Mouse (Mus musculus) R1 (cell line): ENCODE measurements around the gene Btg2.

Source experiments
- DNase-seq: peaks from one replicate; pipeline ENCODE4 v3.0.0-alpha.2; 2018; ENCODE audit warnings: low read depth, low spot score

The Btg2 gene

GRCm38 (mm10) chr1:134059739-134060695, 18.9 kb downstream of the Btg2 start:
- DNase-seq: no peak

GRCm38 (mm10) chr1:134058870-134059269, 20.1 kb downstream of the Btg2 start:
- DNase-seq: no peak

- DNase-seq: no peak
Observed at GRCm38 (mm10) chr1:134057736-134058135, 21.2 kb downstream of the Btg2 start.

- DNase-seq: no peak
Observed at GRCm38 (mm10) chr1:134056285-134056684, 22.6 kb downstream of the Btg2 start.

- no peak for DNase-seq
Observed at GRCm38 (mm10) chr1:134055666-134056245, 23.2 kb downstream of the Btg2 start.

- DNase-seq: no peak
Observed at GRCm38 (mm10) chr1:134055058-134055457, 23.9 kb downstream of the Btg2 start.

GRCm38 (mm10) chr1:134053207-134053606, 25.7 kb downstream of the Btg2 start:
- peak; percentile 81 for DNase-seq

GRCm38 (mm10) chr1:134049542-134049941, 29.4 kb downstream of the Btg2 start:
- DNase-seq: no peak

- peak; percentile 77 for DNase-seq
Observed at GRCm38 (mm10) chr1:134048759-134049158, 30.2 kb downstream of the Btg2 start.

GRCm38 (mm10) chr1:134047431-134047830, 31.5 kb downstream of the Btg2 start:
- DNase-seq: no peak

- DNase-seq: no peak
Observed at GRCm38 (mm10) chr1:134046387-134046786, 32.5 kb downstream of the Btg2 start.

GRCm38 (mm10) chr1:134045971-134046370, 32.9 kb downstream of the Btg2 start:
- DNase-seq: peak; percentile 85

GRCm38 (mm10) chr1:134044805-134045204, 34.1 kb downstream of the Btg2 start:
- no peak for DNase-seq

- DNase-seq: no peak
Observed at GRCm38 (mm10) chr1:134042341-134042740, 36.6 kb downstream of the Btg2 start.

GRCm38 (mm10) chr1:134041900-134042299, 37.0 kb downstream of the Btg2 start:
- DNase-seq: no peak

GRCm38 (mm10) chr1:134039361-134039760, 39.6 kb downstream of the Btg2 start:
- DNase-seq: no peak

- no peak for DNase-seq
Observed at GRCm38 (mm10) chr1:134038336-134038735, 40.6 kb downstream of the Btg2 start.

GRCm38 (mm10) chr1:134037172-134037571, 41.7 kb downstream of the Btg2 start, which contains the start of gene Fmod:
Gene Fmod (plus strand): TSS chr1:134037254.
- DNase-seq: no peak

- DNase-seq: peak; percentile 42
Observed at GRCm38 (mm10) chr1:134036492-134036891, 42.4 kb downstream of the Btg2 start.

- no peak for DNase-seq
Observed at GRCm38 (mm10) chr1:134028161-134028846, 50.6 kb downstream of the Btg2 start.

GRCm38 (mm10) chr1:134026741-134027140, 52.2 kb downstream of the Btg2 start:
- DNase-seq: no peak

- DNase-seq: no peak
Observed at GRCm38 (mm10) chr1:134025975-134026374, 52.9 kb downstream of the Btg2 start.
